Mouse (Mus musculus): Measurements from ENCODE around the gene Dpy30.
"Not testable (repeated sequence)": the region's sequence is repeated elsewhere in the genome, so short reads cannot be mapped to it uniquely, and the experiment has no call there.

The Dpy30 gene

GRCm38 (mm10) chr17:74323844-74324243 is at the start of gene Dpy30:
TSS of gene Dpy30 (minus strand) at chr17:74323944.
- in situ Hi-C loops (cut with MboI; ENCODE audit: low sequenced_read_pairs), result no loop called here

GRCm38 (mm10) chr17:74363592-74363991 is 39.8 kb upstream of the Dpy30 start:
- in situ Hi-C loops (cut with MboI; ENCODE audit: low sequenced_read_pairs), result no loop called here

- in situ Hi-C loops (cut with MboI; ENCODE audit: low sequenced_read_pairs), result no loop called here
These were observed 17.4 kb upstream of the Dpy30 start for GRCm38 (mm10) chr17:74341151-74341550.

- in situ Hi-C loops (cut with MboI; ENCODE audit: low sequenced_read_pairs), result no loop called here
These were observed 15.4 kb upstream of the Dpy30 start, which contains the start of gene Spast for GRCm38 (mm10) chr17:74338937-74339804. TSS of gene Spast (plus strand) at chr17:74338987.

- in situ Hi-C loops (cut with MboI; ENCODE audit: low sequenced_read_pairs), result no loop called here
These were observed 14.6 kb upstream of the Dpy30 start for GRCm38 (mm10) chr17:74338225-74338931.

GRCm38 (mm10) chr17:74331049-74331676 is 7.4 kb upstream of the Dpy30 start:
- in situ Hi-C loops (cut with MboI; ENCODE audit: low sequenced_read_pairs), result no loop called here

GRCm38 (mm10) chr17:74328146-74328545 is 4.4 kb upstream of the Dpy30 start:
- in situ Hi-C loops (cut with MboI; ENCODE audit: low sequenced_read_pairs), result not testable (repeated sequence)

GRCm38 (mm10) chr17:74327195-74327594 is 3.5 kb upstream of the Dpy30 start:
- in situ Hi-C loops (cut with MboI; ENCODE audit: low sequenced_read_pairs), result not testable (repeated sequence)

GRCm38 (mm10) chr17:74322400-74323054 is 1.2 kb downstream of the Dpy30 start:
- in situ Hi-C loops (cut with MboI; ENCODE audit: low sequenced_read_pairs), result no loop called here

- in situ Hi-C loops (cut with MboI; ENCODE audit: low sequenced_read_pairs), result no loop called here
These were observed 5.0 kb downstream of the Dpy30 start for GRCm38 (mm10) chr17:74318721-74319120.

GRCm38 (mm10) chr17:74316309-74316863 is 7.4 kb downstream of the Dpy30 start:
- in situ Hi-C loops (cut with MboI; ENCODE audit: low sequenced_read_pairs), result no loop called here

- in situ Hi-C loops (cut with MboI; ENCODE audit: low sequenced_read_pairs), result no loop called here
These were observed 8.1 kb downstream of the Dpy30 start for GRCm38 (mm10) chr17:74315445-74316308.

- in situ Hi-C loops (cut with MboI; ENCODE audit: low sequenced_read_pairs), result no loop called here
These were observed 17.7 kb downstream of the Dpy30 start for GRCm38 (mm10) chr17:74306021-74306420.

- in situ Hi-C loops (cut with MboI; ENCODE audit: low sequenced_read_pairs), result no loop called here
These were observed 18.1 kb downstream of the Dpy30 start for GRCm38 (mm10) chr17:74305616-74306015.

- in situ Hi-C loops (cut with MboI; ENCODE audit: low sequenced_read_pairs), result no loop called here
These were observed 19.7 kb downstream of the Dpy30 start for GRCm38 (mm10) chr17:74304060-74304459.

GRCm38 (mm10) chr17:74300089-74300488 is 23.7 kb downstream of the Dpy30 start:
- in situ Hi-C loops (cut with MboI; ENCODE audit: low sequenced_read_pairs), result no loop called here

- in situ Hi-C loops (cut with MboI; ENCODE audit: low sequenced_read_pairs), result loop anchor here (10.0 kb wide), 1 partner anchor 272 kb away; no protein-coding TSS in a partner anchor
These were observed 26.8 kb downstream of the Dpy30 start for GRCm38 (mm10) chr17:74296991-74297390.

- in situ Hi-C loops (cut with MboI; ENCODE audit: low sequenced_read_pairs), result loop anchor here (10.0 kb wide), 1 partner anchor 271 kb away; no protein-coding TSS in a partner anchor
These were observed 27.5 kb downstream of the Dpy30 start for GRCm38 (mm10) chr17:74296076-74296823.
